Mouse (Mus musculus): ENCODE measurements at regions not wholly inside any gene's neighbourhood (a gene's known extent, or its start where the extent isn't known, plus 50 kb on each side); places are given as distances from the start of the nearest gene placed in this dataset.
"Not testable (repeated sequence)": the region's sequence is repeated elsewhere in the genome, so short reads cannot be mapped to it uniquely, and the experiment has no call there.

DNA sequence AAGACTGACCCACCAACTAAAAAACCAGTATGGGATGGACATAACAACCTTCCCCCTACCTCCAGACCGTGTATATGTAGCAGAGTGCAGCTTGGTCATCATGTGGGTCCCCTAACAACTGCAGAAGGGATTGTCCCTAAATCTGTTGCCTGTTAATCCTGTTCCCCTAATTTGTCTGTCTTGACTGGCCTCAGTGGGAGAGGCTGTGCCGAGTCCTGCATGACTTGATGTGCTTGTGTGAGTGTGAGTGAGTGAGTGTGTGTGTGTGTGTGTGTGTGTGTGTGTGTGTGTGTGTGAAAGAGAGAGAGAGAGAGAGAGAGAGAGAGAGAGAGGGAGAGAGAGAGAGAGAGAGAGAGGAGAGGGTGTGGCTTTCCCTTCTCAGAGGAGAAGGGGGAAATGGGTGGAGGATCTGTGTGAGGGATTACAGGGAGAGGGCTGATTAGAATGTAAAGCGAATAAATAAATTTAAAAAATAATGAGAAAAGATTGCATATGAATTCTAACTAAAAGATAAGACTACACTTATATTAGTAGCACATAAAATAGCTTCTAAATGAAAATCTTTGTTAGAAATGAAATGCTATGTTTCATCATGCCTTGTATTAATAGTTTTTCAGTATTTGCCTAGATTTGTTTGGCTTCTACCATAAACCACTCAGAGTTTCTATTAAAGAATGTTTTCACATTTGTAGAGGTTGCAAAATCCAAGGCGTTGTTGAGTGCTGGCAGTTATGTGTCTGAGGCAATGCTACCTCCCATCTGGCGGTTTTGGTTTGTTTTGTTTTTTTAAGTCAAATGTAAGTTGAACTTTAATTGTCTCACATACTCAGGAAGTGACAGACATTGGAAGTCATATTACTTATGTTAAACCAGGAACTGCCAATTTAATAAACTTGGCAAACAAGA lies 740.9 kb downstream of the Abca13 start:
- peak; percentile 25 for DNase-seq

- DNase-seq, result no peak
Observed at GRCm38 (mm10) chr11:9962696-9963202, 771.0 kb downstream of the Abca13 start.

DNA sequence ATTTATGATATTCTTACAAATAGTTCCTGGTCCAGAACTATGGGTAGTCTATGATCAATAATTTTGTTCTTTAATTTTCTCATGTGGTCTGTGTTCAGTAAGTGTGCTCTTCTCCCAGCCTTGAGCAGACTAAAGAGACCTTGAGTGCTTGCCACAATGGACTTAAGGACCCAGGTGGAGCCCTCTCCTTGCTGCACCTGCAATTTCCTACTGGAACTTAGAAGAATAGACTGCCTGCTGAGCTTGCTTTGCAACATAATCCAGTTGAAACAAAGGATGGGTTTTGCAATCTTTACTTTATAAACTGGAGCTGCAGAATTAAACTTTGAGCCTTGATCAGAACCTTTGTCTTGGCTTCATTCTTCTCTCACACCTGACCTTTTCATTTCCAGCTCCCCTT lies 791.2 kb downstream of the Abca13 start:
- DNase-seq, result no peak

DNA sequence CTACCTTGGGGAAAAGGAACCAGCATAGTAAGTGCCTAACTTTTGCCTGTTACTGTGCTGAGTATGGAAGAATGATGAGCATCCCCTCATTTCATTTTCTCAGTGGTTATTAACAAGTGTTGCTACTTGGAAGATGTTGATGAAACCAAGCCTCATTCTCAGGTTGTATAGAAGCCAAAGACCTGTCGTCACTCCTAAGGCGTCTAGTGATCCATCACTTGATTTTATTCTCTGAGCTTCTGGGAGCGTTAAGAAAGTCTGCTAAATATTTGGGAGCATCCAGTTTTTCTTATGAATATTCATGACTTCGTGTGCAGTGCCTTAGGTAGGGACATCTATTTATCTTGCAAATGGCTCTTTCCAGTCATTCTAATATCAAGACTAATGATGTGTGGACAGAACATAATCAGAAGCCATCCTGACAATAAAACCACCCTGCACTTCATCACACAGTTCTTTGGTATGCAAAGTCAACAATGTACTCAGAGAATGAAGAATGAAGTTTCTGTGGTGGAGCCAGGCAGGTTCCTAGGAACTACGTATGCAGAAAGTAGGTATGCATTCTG lies 802.9 kb downstream of the Abca13 start:
- DNase-seq, result no peak

DNA sequence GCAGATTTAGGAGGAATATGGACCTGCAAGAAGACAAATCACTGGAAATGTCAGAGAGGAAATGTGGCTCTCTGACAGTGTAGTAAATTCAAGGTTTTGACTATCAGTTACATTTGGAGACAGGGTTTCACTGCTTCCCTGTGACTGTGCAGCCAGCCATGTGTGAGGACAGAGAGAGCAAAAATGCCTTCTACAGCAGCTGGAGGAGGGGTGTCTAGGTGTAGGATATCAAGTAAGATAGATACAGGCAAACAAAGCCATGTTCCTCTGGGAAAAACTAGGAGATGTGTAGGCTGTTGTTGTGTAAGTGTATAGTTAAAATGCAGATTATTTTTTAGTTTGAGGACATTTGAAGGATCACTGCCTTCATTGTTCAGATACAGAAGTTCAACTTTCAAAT lies 803.6 kb downstream of the Abca13 start:
- no peak for DNase-seq

DNA sequence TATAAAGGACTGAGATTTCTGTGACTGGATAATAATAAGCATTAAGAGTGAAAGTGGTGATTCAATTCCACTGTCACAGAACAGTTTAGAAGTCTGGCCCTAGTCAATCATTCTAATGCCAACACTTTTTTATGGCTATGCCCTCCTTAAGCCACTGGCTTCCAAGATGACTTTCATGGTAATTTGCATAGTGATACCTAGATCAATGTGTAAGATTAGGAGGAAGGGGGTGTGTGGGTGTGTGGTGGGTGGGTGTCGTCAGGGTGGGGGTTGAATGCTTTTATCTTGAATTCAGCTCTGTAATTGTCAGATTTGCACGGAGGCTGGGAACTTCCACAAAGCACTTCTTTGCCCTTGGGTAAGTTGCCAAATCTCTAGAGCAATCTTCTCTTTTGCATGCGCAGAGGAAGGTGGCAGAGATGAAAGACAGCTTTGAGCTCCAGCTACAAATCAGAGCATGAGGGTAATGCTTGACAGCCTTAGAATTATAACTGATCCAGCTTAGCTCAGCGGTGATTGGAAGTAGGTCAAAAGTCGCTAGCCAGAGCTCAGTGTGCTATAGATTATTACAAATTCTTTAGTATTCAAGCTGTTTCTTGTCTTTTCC lies 805.9 kb downstream of the Abca13 start:
- DNase-seq, result peak; percentile 40

GRCm38 (mm10) chr11:10002170-10002569 lies 810.4 kb downstream of the Abca13 start:
- no peak for DNase-seq

DNA sequence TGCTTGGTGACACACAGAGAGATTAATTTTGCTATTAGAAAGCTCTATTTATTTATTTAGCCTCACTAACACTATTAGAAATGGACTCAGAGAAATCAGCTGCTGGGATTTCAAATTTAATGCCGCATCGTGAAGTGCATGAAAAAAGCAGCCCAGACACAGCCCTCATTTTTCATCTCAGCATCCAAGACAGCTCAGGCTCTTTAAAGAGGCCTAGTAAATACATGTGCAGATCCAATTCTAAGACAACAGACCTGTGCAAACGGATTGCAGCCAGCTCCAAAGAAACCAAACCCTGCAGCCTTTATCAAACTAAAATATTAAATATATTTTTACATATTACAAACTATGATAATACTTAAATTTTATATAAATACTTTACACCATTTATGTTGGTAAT lies 815.1 kb downstream of the Abca13 start:
- DNase-seq, result no peak

GRCm38 (mm10) chr11:10046593-10046992 lies 854.9 kb downstream of the Abca13 start:
- no peak for DNase-seq

DNA sequence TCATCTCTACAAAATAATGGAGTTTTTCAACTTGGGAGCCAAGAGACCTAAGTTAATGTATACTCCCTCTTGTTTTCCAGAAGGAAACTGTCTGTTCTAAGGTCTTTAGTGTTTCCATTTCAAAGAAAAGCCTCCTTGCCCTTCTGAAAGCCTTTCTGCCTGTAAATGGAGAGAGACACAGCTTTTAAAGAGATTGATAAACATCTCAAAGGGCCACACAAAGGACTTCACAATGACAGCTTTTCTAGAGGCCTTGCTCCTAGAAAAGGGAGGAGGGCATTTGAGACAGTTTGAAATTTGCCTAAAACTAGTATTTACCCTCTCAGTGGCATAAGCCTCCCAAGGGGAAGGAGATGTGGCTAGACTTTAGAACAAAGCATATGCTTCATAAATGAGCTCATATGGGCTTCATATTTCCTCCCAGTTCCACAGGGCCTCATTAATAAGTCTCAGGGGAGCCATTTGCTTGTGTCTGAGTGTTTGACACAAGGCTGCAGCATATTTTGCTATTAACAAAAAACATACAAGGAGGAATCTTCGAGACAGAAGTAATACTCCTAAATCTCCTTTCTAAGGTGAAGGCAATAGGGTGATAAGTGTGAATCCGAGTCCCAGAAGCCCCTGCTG lies 860.0 kb downstream of the Abca13 start:
- no peak for DNase-seq

DNA sequence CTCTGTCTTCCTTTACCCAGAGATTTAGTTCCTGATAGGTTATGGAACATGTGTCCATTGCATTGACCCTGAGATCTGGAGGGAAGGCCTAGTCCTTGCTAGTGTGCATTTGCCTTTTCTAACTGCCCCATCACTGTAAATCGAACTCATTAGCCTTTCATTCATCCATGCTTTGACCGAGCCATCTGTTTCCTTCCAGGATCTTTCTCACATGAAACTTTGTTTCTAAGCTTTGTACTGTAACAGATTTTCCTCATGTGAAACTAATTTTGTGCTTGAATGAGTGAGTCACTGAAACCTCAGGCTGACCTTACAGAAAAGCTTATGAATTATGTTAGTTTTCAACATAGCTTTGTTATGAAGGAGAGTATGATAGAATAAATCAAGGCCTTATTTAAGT lies 880.1 kb downstream of the Abca13 start:
- no peak for DNase-seq

GRCm38 (mm10) chr11:10087939-10088338 lies 896.2 kb downstream of the Abca13 start:
- no peak for DNase-seq

DNA sequence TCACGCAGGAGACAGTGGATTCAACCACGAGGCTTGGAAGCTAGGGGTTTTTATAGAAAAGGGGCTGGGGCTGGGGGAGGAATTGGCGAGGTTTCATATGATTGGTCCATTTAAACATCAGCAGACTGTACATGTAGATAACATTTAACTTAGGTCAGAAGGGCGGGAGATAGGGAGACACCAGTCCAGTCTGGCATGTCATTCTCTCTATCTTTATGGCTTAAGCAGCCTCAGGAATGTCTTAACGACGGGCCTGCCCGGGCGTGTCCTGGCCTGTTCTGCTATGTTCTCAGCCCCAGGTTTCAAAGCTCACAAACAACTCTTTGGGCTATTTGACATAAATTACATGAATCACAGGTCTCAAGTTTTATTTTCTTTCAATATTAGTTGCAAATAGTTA lies 910.6 kb downstream of the Abca13 start:
- DNase-seq, result not testable (repeated sequence)

DNA sequence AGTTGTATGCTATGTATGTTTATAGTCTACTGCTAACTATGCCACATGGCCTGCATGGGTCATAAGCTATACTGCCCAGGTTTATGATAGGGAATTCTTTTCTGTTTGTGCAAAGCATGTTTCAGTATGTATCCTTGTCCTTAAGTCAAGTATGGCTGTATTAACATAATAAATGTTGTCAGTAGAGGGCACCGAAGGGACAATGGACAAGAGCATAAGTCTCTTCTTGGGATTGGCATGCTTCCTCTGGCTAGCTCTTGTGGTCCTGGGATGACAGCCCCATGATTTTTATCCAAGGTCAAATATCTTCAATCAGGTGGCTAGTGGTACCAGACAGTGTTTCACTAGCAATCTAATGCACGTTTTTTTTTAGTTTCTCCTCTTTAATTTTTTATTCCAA lies 913.3 kb downstream of the Abca13 start:
- no peak for DNase-seq

DNA sequence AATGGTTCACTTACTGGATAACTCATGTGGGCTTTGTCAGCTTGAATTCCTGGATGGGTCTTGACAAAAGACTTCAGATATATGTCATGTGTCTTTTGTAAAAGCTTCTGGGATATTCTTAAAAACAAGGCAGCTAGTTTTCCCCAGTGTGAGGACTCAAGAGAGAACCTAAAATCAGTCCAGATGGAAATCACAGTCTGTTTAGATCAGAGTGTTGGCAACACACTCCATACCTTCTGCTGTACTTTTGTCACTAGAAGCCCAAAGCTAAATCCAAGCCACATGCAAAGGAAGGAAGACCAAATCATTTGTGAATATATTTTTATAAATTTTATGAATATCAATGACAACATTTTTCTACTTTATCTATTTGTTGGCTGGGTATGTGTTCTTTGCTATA lies 950.4 kb downstream of the Abca13 start:
- no peak for DNase-seq

GRCm38 (mm10) chr11:10149160-10149559 lies 957.4 kb downstream of the Abca13 start:
- no peak for DNase-seq

- no peak for DNase-seq
Observed at GRCm38 (mm10) chr11:10153836-10154235, 960.2 kb upstream of the Vwc2 start.

DNA sequence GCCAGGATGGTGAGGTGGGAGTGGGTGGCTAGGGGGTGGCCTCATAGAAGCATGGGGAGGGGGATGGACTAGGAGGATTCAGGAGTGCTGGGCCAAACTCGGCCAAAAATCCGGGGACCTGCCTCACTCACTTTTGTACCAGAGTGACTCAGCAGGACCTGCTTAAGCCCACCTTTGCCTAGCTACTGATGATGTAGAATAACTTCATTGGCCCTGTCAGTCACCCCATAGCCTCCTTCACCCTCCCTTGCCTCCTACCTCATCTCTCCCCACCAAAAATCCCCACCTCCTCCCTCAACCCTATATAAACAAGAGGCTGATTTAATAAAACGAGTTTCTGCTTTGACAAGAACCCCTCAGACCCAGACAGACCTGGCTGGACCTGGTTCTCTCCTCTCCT lies 920.3 kb upstream of the Vwc2 start:
- DNase-seq, result no peak

DNA sequence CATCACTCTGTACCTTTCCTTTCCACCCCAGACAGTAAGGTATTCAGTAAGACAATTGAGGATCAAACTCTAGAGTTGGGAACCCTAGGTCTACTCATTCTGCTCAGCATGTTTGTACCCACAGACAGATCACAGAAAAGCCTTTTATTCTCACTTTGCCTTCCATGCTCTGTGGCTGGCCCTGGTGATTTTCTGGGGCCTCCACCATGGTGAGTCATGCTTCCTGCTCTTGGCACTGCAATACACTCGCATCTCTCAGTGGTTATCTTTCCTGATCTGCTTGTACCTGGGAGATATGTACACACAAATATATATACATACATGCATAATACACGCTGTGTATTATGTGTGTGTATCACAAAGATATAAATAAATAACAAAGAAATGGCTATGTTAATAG lies 919.2 kb upstream of the Vwc2 start:
- no peak for DNase-seq

GRCm38 (mm10) chr11:10201021-10201420 lies 913.0 kb upstream of the Vwc2 start:
- DNase-seq, result peak; percentile 45

DNA sequence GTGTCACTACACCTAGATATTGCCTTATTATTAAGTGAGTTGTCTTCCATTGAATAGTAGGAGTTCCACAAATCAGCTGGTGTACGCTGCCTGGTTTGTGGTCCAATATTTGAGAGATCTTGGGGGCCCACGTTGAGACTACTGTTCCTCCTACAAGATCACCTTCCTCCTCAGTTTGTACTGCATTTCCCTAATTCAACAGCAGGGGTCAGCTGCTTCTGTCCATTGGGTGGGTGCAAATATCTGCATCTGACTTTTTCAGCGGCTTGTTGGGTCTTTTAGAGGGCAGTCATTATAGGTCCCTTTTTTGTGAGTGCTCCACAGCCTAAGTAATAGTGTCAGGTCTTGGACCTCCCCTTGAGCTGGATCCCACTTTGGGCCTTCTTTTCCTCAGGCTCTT lies 908.8 kb upstream of the Vwc2 start:
- DNase-seq, result no peak
